Comparison of ENCODE assay signal across 13 mouse cellular contexts in genomic region chr13:20255380-20255779, GRCm38 (mm10).
A peak's percentile ranks its signal among the peaks of the same experiment; 100 is the strongest.
DNase-seq lines count a peak whose midpoint lies in the region; ATAC-seq and TF ChIP-seq lines count a peak whose summit lies in the region.
"Had no signal": no experiment of that assay in that cellular context is flagged by ENCODE, and none has a peak within 500 bp of the region (broad histone marks: within the 10 kb centered on the region; RNA-seq: fewer than 3 reads in every experiment).

No protein-coding gene starts in this region.

- TF ChIP-seq POLR2A in kidney, adult 2 months (IDR thresholded peaks at IDR 0.05; ENCODE audit: low read depth, low read length), result no peak
- TF ChIP-seq POLR2A in embryonic fibroblast, embryonic 13.5 days (IDR thresholded peaks at IDR 0.05; ENCODE audit: low read depth, low read length), result no peak

- H3K4me1 ChIP-seq in kidney, adult 2 months (ENCODE audit: control insufficient read depth, insufficient read depth, low read length), result no peaks in the 10 kb centered on the region
- H3K4me1 ChIP-seq in embryonic fibroblast, embryonic 13.5 days (ENCODE audit: control insufficient read depth, insufficient read depth, low read length), result peaks cover 6% of the 10 kb centered on the region
- H3K4me1 ChIP-seq in lung, embryonic 16.5 days (replicated peaks; ENCODE audit: control insufficient read depth, insufficient read depth, low read length), result peaks cover 4% of the 10 kb centered on the region; the same call in 1 of the 2 replicates

- no peak overlapping the region for H3K9ac ChIP-seq in lung, embryonic 16.5 days (ENCODE audit: low read length)
- H3K9ac ChIP-seq: lung, embryonic 14.5 days had no signal

- DNase-seq in kidney, adult 2 months, result peak; percentile 47
- DNase-seq in kidney, adult 18-20 months, result no peak
- peak; percentile 69 for DNase-seq in heart, adult 8-10 months (ENCODE audit: low spot score)
- DNase-seq in right cerebral cortex, postnatal 10 days (ENCODE audit: low spot score in 2 of 2), result no peak
- no peak for DNase-seq in embryo, embryonic 9.5 days (ENCODE audit: extremely low spot score)
- no peak for DNase-seq in right cerebral cortex, postnatal 36 days (ENCODE audit: low spot score in 2 of 2)
- DNase-seq: embryo, embryonic 11 days; lung, embryonic 14.5 days; right cerebral cortex, adult 18-20 months had no signal

- H3K36me3 ChIP-seq in kidney, adult 2 months (ENCODE audit: control insufficient read depth, insufficient read depth, low read length), result no peaks in the 10 kb centered on the region
- H3K36me3 ChIP-seq in lung, embryonic 16.5 days (ENCODE audit: control insufficient read depth, insufficient read depth, low read length), result no peaks in the 10 kb centered on the region; the same call in 1 of the 2 replicates

- no peak overlapping the region for H3K4me2 ChIP-seq in lung, embryonic 16.5 days (ENCODE audit: low read depth, low read length)
- H3K4me2 ChIP-seq: lung, embryonic 14.5 days had no signal

- no peak for TF ChIP-seq CTCF in kidney, adult 2 months (conservative IDR thresholded peaks at IDR 0.05; ENCODE audit: insufficient read depth, insufficient read length, low read depth, low read length)
- no peak for TF ChIP-seq CTCF in embryonic fibroblast, embryonic 13.5 days (IDR thresholded peaks at IDR 0.05; ENCODE audit: borderline replicate concordance, insufficient read depth, low read length)

- no peaks in the 10 kb centered on the region for H3K9me3 ChIP-seq in lung, embryonic 16.5 days (ENCODE audit: control insufficient read depth, low read length)

- WGBS in kidney, adult 2 months, result 68% methylated on average over 3 of the region's 3 CpGs
- 57% methylated on average over 3 of the region's 3 CpGs for WGBS in lung, embryonic 16.5 days

- H3K27ac ChIP-seq in kidney, adult 2 months (ENCODE audit: insufficient read depth, low read depth, low read length), result no peak overlapping the region
- H3K27ac ChIP-seq in embryonic fibroblast, embryonic 13.5 days (ENCODE audit: insufficient read depth, low read length), result peak overlapping the region; percentile 63
- peak overlapping the region; percentile 42 for H3K27ac ChIP-seq in lung, embryonic 16.5 days (ENCODE audit: low read length)

- peak; percentile 74 for ATAC-seq in lung, embryonic 16.5 days (ENCODE audit: low read depth)
- ATAC-seq: forebrain, embryonic 16.5 days; inflammation-experienced regulatory T-cells, adult 6 months had no signal

- H3K27me3 ChIP-seq in kidney, adult 2 months (replicated peaks; ENCODE audit: control insufficient read depth, insufficient read depth, low read length), result no peaks in the 10 kb centered on the region
- H3K27me3 ChIP-seq in lung, embryonic 16.5 days (ENCODE audit: control insufficient read depth, insufficient read depth, low read depth, low read length), result no peaks in the 10 kb centered on the region

- H3K4me3 ChIP-seq in kidney, adult 2 months (ENCODE audit: insufficient read depth, low read depth, low read length), result no peak overlapping the region
- H3K4me3 ChIP-seq in embryonic fibroblast, embryonic 13.5 days (ENCODE audit: insufficient read depth, low read length), result no peak overlapping the region
- no peak overlapping the region for H3K4me3 ChIP-seq in lung, embryonic 16.5 days (ENCODE audit: low read length)

Comparison
In these comparisons a context has a peak if more than half of its experiments do, and no peak if none do; other contexts are left out.
1. DNase-seq: peak in kidney, adult 2 months (single experiment) and heart, adult 8-10 months (single experiment); none in kidney, adult 18-20 months (single experiment), right cerebral cortex, postnatal 10 days (0 of 2), embryo, embryonic 9.5 days (single experiment) and right cerebral cortex, postnatal 36 days (0 of 2).